Mouse (Mus musculus) MEL (cell line): Measurements from ENCODE around the gene Hspbp1.

ENCODE experiments used
- BHLHE40 ChIP-seq: IDR thresholded peaks from 2 replicates; pipeline ENCODE4 v1.6.1; 2012; ENCODE audit warnings: low read depth, mild to moderate bottlenecking, inconsistent platforms, low read length, improper control_type of control experiment, borderline replicate concordance
- CTCF ChIP-seq, 3 experiments: IDR thresholded peaks in 2 of 3; conservative IDR thresholded peaks in 1 of 3; 2 replicates each; pipeline ENCODE4 v1.5.1; 2011 to 2012; ENCODE audit warnings: low read length in 3 of 3, low read depth in 2 of 3, mild to moderate bottlenecking in 2 of 3, improper control_type of control experiment in 1 of 3, inconsistent platforms in 1 of 3, mixed read lengths in 1 of 3, moderate library complexity in 1 of 3; ENCODE audit not compliant: control insufficient read depth in 1 of 3, insufficient read depth in 1 of 3, poor library complexity in 1 of 3, severe bottlenecking in 1 of 3
- ELF1 ChIP-seq: IDR thresholded peaks from 2 replicates; pipeline ENCODE4 v1.6.1; 2014; ENCODE audit warnings: low read depth, mild to moderate bottlenecking, inconsistent platforms, low read length, improper control_type of control experiment, moderate library complexity
- GABPA ChIP-seq: IDR thresholded peaks from 2 replicates; pipeline ENCODE4 v1.6.1; 2012; ENCODE audit warnings: low read depth, mild to moderate bottlenecking, inconsistent platforms, low read length, improper control_type of control experiment, moderate library complexity
- ZC3H11A ChIP-seq: IDR thresholded peaks from 2 replicates; pipeline ENCODE4 v1.6.1; 2012; ENCODE audit warnings: low read depth, mild to moderate bottlenecking, inconsistent platforms, low read length, improper control_type of control experiment

- TF ChIP-seq CTCF (IDR thresholded peaks at IDR 0.05 in 2 of 3, conservative IDR thresholded peaks at IDR 0.05 in 1 of 3; ENCODE audit: control insufficient read depth in 1 of 3, insufficient read depth in 1 of 3, low read depth in 2 of 3, low read length in 3 of 3, poor library complexity in 1 of 3, severe bottlenecking in 1 of 3) (no peak), BHLHE40 (no peak), ZC3H11A (no peak), GABPA (no peak), ELF1 (no peak)
Measured at GRCm38 (mm10) chr7:4657521-4658127, 27.2 kb downstream of the Hspbp1 start.
